Mouse (Mus musculus): Measurements from ENCODE around the gene Gm42791.

GRCm38 (mm10) chr5:148862853-148863252 is 132.1 kb downstream of the Gm42791 start:
- TF ChIP-seq CTCF (IDR thresholded peaks at IDR 0.05; ENCODE audit: low read depth, low read length): no peak
- no peak for TF ChIP-seq POLR2A (IDR thresholded peaks at IDR 0.05; ENCODE audit: borderline replicate concordance, low read depth, low read length)
